Mouse (Mus musculus) lung, embryonic 14.5 days (tissue): ENCODE measurements around the gene Dlg2. TPM values are rescaled to one million over a fixed set of nuclear protein-coding genes. Genes with fewer than 3 reads are reported as not detected.

ENCODE experiments used
- ATAC-seq: fragments of 200-750 bp; cut with Nextera tagmentation; 2 replicates; pipeline ENCODE4 v1.8.0; 2017; ENCODE audit warnings: mild to moderate bottlenecking, moderate TSS enrichment, moderate library complexity; ENCODE audit not compliant: insufficient read depth
- DNase-seq: peaks from one replicate; pipeline ENCODE4 v3.0.0-alpha.2; 2015
- H3K27ac ChIP-seq: fragments of 300-500 bp; sonication (generic); 2 replicates; pipeline ENCODE4 v1.5.1; 2014; ENCODE audit warnings: low read depth, mild to moderate bottlenecking, moderate library complexity
- H3K27me3 ChIP-seq: fragments of 300-500 bp; sonication (generic); 2 replicates; pipeline ENCODE4 v1.6.1; 2014; ENCODE audit warnings: low read length, control low read depth; ENCODE audit not compliant: insufficient read depth
- H3K36me3 ChIP-seq: fragments of 300-500 bp; sonication (generic); 2 replicates; pipeline ENCODE4 v1.6.1; 2014; ENCODE audit warnings: control low read depth; ENCODE audit not compliant: insufficient read depth
- H3K4me1 ChIP-seq: fragments of 300-500 bp; sonication (generic); 2 replicates; pipeline ENCODE4 v1.6.1; 2014; ENCODE audit warnings: antibody characterized with exemption, control low read depth; ENCODE audit not compliant: insufficient read depth
- H3K4me2 ChIP-seq: fragments of 300-500 bp; sonication (generic); 2 replicates; pipeline ENCODE4 v1.6.1; 2014; ENCODE audit warnings: mild to moderate bottlenecking
- H3K4me3 ChIP-seq: fragments of 300-500 bp; sonication (generic); 2 replicates; pipeline ENCODE4 v1.5.1; 2014; ENCODE audit warnings: low read depth, low read length
- H3K9ac ChIP-seq: fragments of 300-500 bp; sonication (generic); 2 replicates; pipeline ENCODE4 v1.6.1; 2014
- H3K9me3 ChIP-seq: fragments of 300-500 bp; sonication (generic); 2 replicates; pipeline ENCODE4 v1.6.1; 2016; ENCODE audit warnings: low read depth, low read length, control low read depth
- CTCF ChIP-seq: IDR thresholded peaks from 2 replicates; pipeline ENCODE4 v1.5.1; 2016; ENCODE audit warnings: antibody characterized with exemption, low read depth
- WGBS: fragments of 180-500 bp; shearing (Covaris S2); extraction: QIAGEN DNeasy Blood & Tissue Kit; methylation state at CpG from one replicate; pipeline ENCODE4 v1.1.7; 2014; 5-methylcytosine and 5-hydroxymethylcytosine counted together
- polyA plus RNA-seq: library from polyadenylated mRNA; unstranded; fragments of >200 nt; fragmentation: Nextera tagmentation; extraction: Ambion mirVana; gene quantifications from 2 replicates; pipeline ENCODE4 v1.2.1, GENCODE M21; 2014

Gene Dlg2
- polyA plus RNA-seq, 1 experiment from 2014 or later = 0.25 TPM

DNA sequence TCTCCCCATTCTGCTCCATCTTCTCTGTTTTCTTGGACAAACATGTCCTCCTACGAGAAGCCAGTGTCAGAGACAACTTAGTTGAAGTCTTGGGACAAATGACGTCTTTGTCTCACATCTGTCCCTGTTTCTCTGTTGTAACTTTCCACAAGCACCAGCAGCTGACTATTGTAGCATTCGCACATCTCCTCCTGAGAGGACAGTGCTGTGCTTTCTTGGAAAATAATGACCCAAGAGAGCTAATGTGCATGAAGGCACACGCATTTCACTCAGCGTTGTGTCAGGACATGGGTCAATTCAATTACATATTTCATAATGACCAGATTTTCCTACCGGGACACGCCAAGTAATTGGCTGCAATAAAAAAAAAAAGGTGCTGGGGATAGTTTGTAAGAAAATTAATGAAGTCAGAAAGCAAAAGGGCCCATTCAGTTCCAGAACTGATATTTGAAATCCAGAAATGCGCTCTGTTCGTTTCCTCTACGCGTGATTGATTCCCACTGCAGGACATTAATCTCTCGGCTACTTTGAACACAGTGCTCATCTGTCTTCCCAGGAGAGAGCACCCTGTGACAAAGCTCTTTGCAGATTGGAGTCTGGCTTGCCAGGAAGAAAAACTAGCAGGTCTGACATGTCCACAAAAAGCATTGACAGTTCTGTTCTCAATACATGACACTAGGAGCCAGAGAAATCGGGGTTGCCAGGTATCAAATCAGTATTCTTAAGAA lies 1846.0 kb downstream of the Dlg2 start:
- Histone ChIP-seq H3K4me1 (no peaks in the 10 kb centered on the region), H3K27ac (no peak overlapping the region), H3K9ac (no peak overlapping the region), H3K4me2 (no peak overlapping the region), H3K27me3 (no peaks in the 10 kb centered on the region), H3K36me3 (no peaks in the 10 kb centered on the region), H3K9me3 (no peaks in the 10 kb centered on the region), H3K4me3 (no peak overlapping the region)
- WGBS = 40% methylated on average over 13 of the region's 13 CpGs
- ATAC-seq = peak; percentile 53; the same call in 1 of the 2 replicates
- TF ChIP-seq CTCF = no peak
- peak; percentile 30 for DNase-seq

DNA sequence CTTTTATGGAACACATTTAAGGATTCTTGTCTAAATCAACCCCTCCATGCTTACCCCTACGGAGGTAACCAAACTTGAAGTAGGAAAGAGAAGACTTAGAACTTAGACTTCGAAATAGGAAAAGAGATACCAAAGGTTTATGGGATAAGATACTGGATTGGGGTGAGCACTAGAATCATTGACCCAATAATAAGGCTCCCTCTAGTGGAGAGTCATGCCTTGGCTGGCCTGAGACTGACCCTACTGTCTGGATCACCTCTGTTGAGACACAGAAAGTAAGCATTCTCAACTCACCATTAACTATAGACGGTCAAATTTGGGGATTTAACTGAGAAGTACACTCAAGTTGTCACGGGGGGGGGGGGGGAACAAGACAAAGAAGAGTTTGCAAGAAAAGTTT lies 1847.2 kb downstream of the Dlg2 start:
- no peak overlapping the region for H3K27ac ChIP-seq
- no peaks in the 10 kb centered on the region for H3K27me3 ChIP-seq
- H3K9ac ChIP-seq = no peak overlapping the region
- TF ChIP-seq CTCF = peak; percentile 68
- H3K9me3 ChIP-seq = no peaks in the 10 kb centered on the region
- ATAC-seq (no peak), DNase-seq (peak; percentile 69)
- H3K4me1 ChIP-seq = no peaks in the 10 kb centered on the region
- no peak overlapping the region for H3K4me3 ChIP-seq
- H3K36me3 ChIP-seq = no peaks in the 10 kb centered on the region
- H3K4me2 ChIP-seq = no peak overlapping the region
- 42% methylated on average over 4 of the region's 4 CpGs for WGBS

DNA sequence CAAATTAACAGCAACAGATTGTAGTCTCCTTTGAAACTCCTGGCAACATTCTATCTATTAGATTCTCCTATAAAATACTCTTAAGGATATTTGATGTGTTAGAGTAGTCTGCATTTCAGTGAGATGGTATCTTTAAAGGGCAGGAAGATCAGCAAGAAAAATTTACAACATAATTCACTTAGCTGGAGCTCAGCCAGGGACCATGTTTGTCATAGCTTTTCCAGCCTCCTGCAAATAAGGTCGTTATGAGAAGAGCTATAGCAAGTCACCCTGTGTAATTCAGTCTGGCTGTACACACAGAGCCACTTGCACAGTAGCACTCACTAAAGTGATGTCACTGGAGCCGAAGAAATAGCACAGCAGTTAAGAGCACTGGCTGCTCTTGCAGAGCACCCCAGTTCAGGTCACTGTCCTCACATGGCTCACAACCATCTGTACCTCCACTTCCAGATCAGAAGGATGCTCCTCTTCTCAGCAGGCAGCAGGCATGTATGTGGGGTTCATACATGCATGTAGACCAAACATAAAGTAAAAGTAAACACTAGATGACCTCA lies 1850.9 kb downstream of the Dlg2 start:
- no peak overlapping the region for H3K4me3 ChIP-seq
- DNase-seq = no peak
- no peaks in the 10 kb centered on the region for H3K27me3 ChIP-seq
- 41% methylated on average over 2 of the region's 2 CpGs for WGBS
- ATAC-seq = no peak
- H3K9me3 ChIP-seq = no peaks in the 10 kb centered on the region
- no peak overlapping the region for H3K9ac ChIP-seq
- H3K4me2 ChIP-seq = no peak overlapping the region
- H3K27ac ChIP-seq = no peak overlapping the region
- no peak for TF ChIP-seq CTCF
- H3K36me3 ChIP-seq = no peaks in the 10 kb centered on the region
- no peaks in the 10 kb centered on the region for H3K4me1 ChIP-seq

DNA sequence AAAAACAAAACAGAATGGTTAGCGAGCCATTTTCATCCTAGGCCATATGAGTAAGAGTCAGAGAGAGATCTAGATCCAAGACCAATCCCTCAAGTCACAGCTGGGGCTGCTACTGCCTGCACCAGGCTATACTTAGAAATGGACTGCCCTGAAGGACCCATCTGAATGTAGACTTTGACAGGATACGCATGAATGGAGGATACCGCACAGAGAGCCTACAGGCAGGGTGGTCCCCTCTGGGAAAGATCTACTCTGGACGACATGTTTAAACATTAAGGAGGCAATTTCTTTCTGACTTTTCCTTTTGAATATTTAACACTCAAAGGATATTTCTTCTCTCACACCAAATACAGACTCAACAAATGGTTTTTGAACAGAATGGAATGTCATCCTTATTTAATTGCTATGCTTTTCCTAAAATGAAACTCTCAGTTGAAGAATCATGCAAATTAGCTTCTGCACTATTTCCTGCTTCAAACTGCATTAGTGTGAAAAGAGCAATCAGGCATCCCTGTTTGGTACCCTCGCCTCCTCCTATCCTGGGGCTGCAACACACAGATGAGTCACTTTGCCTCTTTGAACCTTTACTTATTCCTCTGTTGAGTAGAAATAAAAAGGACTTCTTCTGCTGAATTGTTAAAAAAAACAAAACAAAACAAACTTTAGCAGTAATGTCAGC lies 1856.9 kb downstream of the Dlg2 start:
- Histone ChIP-seq H3K27me3 (no peaks in the 10 kb centered on the region), H3K4me2 (no peak overlapping the region), H3K27ac (no peak overlapping the region), H3K36me3 (no peaks in the 10 kb centered on the region), H3K4me1 (no peaks in the 10 kb centered on the region), H3K9me3 (no peaks in the 10 kb centered on the region), H3K4me3 (no peak overlapping the region), H3K9ac (no peak overlapping the region)
- no peak for TF ChIP-seq CTCF
- 73% methylated on average over 5 of the region's 5 CpGs for WGBS
- DNase-seq (no peak), ATAC-seq (no peak)

DNA sequence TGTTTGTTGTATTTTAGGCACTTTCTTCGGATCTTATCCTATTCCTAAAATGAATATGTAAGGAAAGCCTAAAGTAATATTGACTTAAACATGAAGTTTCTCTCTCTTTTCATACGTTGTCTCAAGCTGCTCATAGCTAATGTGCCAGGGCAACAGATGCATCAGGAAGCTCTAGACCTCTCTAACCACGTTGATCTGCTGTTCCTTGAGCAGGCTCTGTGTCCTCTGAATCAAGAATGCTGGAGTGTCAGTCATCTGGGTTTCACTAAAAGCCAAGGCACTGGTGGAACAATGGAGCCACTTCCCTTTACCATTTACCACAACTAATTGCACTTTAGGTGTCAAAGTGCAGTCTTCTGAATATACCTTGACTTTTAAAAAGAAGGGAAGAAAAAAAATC lies 1880.1 kb downstream of the Dlg2 start:
- H3K9me3 ChIP-seq = no peaks in the 10 kb centered on the region
- no peaks in the 10 kb centered on the region for H3K27me3 ChIP-seq
- no peak for TF ChIP-seq CTCF
- DNase-seq = no peak
- no peak overlapping the region for H3K9ac ChIP-seq
- H3K4me3 ChIP-seq = no peak overlapping the region
- H3K4me1 ChIP-seq = no peaks in the 10 kb centered on the region
- H3K4me2 ChIP-seq = no peak overlapping the region
- H3K36me3 ChIP-seq = no peaks in the 10 kb centered on the region
- WGBS = 66% methylated on average over 3 of the region's 3 CpGs
- H3K27ac ChIP-seq = no peak overlapping the region
- ATAC-seq = no peak

DNA sequence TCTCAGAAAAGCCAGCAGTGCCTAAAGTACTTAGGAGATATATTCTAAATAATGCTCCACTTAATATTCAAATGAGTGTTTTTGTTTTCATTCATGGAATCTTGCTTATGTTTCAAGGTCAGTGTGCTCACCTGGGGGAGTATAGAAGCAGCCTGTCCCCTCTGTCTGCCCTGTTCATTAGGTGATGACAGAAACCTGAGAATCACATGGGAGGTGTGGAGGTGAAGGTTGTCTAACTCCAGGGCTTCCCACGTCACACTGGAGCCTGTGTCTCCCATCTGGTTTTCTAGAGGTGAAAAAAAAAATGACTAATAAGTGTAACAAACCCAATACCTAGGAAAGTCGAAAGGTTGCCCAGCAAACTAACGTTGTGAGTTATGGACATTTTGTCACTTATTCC lies 1886.9 kb downstream of the Dlg2 start:
- Histone ChIP-seq H3K4me1 (no peaks in the 10 kb centered on the region), H3K36me3 (no peaks in the 10 kb centered on the region), H3K4me3 (no peak overlapping the region), H3K4me2 (no peak overlapping the region), H3K27ac (no peak overlapping the region), H3K9me3 (no peaks in the 10 kb centered on the region), H3K27me3 (no peaks in the 10 kb centered on the region), H3K9ac (no peak overlapping the region)
- no peak for TF ChIP-seq CTCF
- WGBS = 58% methylated on average over 3 of the region's 3 CpGs
- no peak for ATAC-seq
- DNase-seq = no peak

DNA sequence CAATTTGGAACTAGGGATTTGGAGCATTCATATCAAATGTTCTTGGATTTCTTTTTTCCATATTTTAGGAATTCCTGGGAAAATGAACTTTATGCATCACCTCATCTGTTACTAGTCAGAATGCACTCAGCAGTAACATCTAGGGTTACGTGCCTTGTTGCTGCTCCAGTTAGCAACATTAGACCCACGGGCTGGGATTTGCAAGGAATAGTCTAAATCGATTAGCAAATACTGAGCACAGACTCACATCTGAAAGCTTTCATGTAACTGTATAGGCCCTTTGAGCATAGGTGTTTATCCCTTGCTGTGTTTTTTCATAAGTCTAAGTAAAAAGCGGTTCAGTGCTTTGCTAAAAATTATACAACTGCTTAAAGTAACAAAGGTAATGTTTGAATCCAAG lies 1887.3 kb downstream of the Dlg2 start:
- Histone ChIP-seq H3K9me3 (no peaks in the 10 kb centered on the region), H3K27me3 (no peaks in the 10 kb centered on the region), H3K36me3 (no peaks in the 10 kb centered on the region), H3K4me3 (no peak overlapping the region), H3K4me1 (no peaks in the 10 kb centered on the region), H3K27ac (no peak overlapping the region), H3K9ac (no peak overlapping the region), H3K4me2 (no peak overlapping the region)
- DNase-seq = no peak
- 70% methylated on average over 4 of the region's 4 CpGs for WGBS
- ATAC-seq = no peak
- TF ChIP-seq CTCF = no peak
